Mouse (Mus musculus) neutrophil, adult 5-6 weeks (primary cell): ENCODE data around the gene Mcm10. TPM values are rescaled to one million over a fixed set of nuclear protein-coding genes. Genes with fewer than 3 reads are reported as not detected.

ENCODE experiments used
- total RNA-seq: library from RNA; stranded (forward); fragments of 200-1000 nt; gene quantifications from 2 replicates; pipeline ENCODE4 v1.2.3, GENCODE M21; 2017

Mcm10 gene
- total RNA-seq, 1 experiment from 2014 or later, result 2.3 TPM

Other genes with a start within 250 kb of the Mcm10 start
- gene Sephs1, start 131.2 kb downstream of the Mcm10 start, total RNA-seq, result 11.0 and 17.6 TPM in 2 replicates
- 106 and 112 TPM in 2 replicates for gene Phyh, start 93.8 kb downstream of the Mcm10 start, total RNA-seq
- gene Ucma, start 36.7 kb downstream of the Mcm10 start, total RNA-seq, result not detected in 2 replicates
- 28.1 and 28.2 TPM in 2 replicates for gene Optn, start 51.3 kb upstream of the Mcm10 start, total RNA-seq
- not detected in 2 replicates for gene Ccdc3, start 125.0 kb upstream of the Mcm10 start, total RNA-seq